Mouse (Mus musculus): Measurements from ENCODE around the gene Foxk2.

DNA sequence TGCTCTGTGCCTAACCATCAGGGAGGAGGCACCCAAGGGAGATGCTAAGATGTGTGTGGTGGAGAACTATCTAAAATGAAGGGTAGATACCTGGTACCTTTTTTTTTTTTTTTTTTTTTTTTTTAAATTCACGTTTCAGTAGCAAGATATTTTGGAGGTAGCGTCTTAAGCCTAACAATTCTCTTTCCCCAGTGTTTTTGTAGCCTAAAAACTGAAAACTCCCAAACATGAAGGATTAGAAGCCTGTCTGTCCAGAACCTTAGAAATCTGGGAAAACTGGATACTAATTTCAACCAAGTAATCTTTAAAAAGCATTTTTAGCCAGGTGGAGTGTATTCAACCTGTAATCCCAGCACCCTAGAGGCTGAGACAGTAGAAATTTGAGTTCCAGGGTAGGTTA is 1.3 kb downstream of the Foxk2 start:
- no peak for TF ChIP-seq MAX (IDR thresholded peaks at IDR 0.05; ENCODE audit: low read depth)
- no peak for TF ChIP-seq POLR2A (IDR thresholded peaks at IDR 0.05; ENCODE audit: insufficient read length, low read depth)
- TF ChIP-seq E2F4 (IDR thresholded peaks at IDR 0.05; ENCODE audit: insufficient read depth): no peak
- TF ChIP-seq CEBPB (IDR thresholded peaks at IDR 0.05; ENCODE audit: insufficient read depth, poor library complexity, severe bottlenecking): no peak
- TF ChIP-seq USF1 (IDR thresholded peaks at IDR 0.05; ENCODE audit: low read depth): no peak
- TF ChIP-seq POLR2AphosphoS2 (IDR thresholded peaks at IDR 0.05; ENCODE audit: insufficient read length, low read depth): no peak
- no peak for TF ChIP-seq REST (IDR thresholded peaks at IDR 0.05; ENCODE audit: insufficient read depth, insufficient read length)
- TF ChIP-seq MYOG (IDR thresholded peaks at IDR 0.05; ENCODE audit: control insufficient read depth in 1 of 3, insufficient read depth in 1 of 3, insufficient read length in 2 of 3, low read depth in 2 of 3): no peak
- TF ChIP-seq SRF (IDR thresholded peaks at IDR 0.05; ENCODE audit: control insufficient read depth, insufficient read length, low read depth): no peak
- no peak for TF ChIP-seq TCF3 (IDR thresholded peaks at IDR 0.05; ENCODE audit: insufficient read length, low read depth)
